Mouse (Mus musculus) embryonic facial prominence, embryonic 11.5 days (tissue): ENCODE results near the gene Dnajc5. TPM values are rescaled to one million over a fixed set of nuclear protein-coding genes. Genes with fewer than 3 reads are reported as not detected.

ENCODE experiments used
- ATAC-seq: fragments of 200-750 bp; cut with Nextera tagmentation; replicated peaks from 2 replicates; pipeline ENCODE4 v1.8.0; 2017; ENCODE audit warnings: low read depth; ENCODE audit not compliant: insufficient number of reproducible peaks, low FRiP score, low TSS enrichment
- DNase-seq: peaks from one replicate; pipeline ENCODE4 v3.0.0-alpha.2; 2015; ENCODE audit warnings: low spot score
- H3K27ac ChIP-seq: fragments of 300-500 bp; sonication (generic); replicated peaks from 2 replicates; pipeline ENCODE4 v1.5.1; 2014; ENCODE audit warnings: mild to moderate bottlenecking, low read depth, low read length, control low read depth
- H3K27me3 ChIP-seq: fragments of 300-500 bp; sonication (generic); 2 replicates; pipeline ENCODE4 v1.6.1; 2014; ENCODE audit warnings: mild to moderate bottlenecking, low read length, moderate library complexity, mixed read lengths; ENCODE audit not compliant: control insufficient read depth, insufficient read depth
- H3K36me3 ChIP-seq: fragments of 300-500 bp; sonication (generic); replicated peaks from 2 replicates; pipeline ENCODE4 v1.6.1; 2014; ENCODE audit warnings: low read depth, mild to moderate bottlenecking, low read length, moderate library complexity, mixed read lengths; ENCODE audit not compliant: control insufficient read depth, insufficient read depth
- H3K4me1 ChIP-seq: fragments of 300-500 bp; sonication (generic); 2 replicates; pipeline ENCODE4 v1.6.1; 2014; ENCODE audit warnings: low read length, mixed read lengths; ENCODE audit not compliant: control insufficient read depth, insufficient read depth
- H3K4me2 ChIP-seq: fragments of 300-500 bp; sonication (generic); 2 replicates; pipeline ENCODE4 v1.6.1; 2014; ENCODE audit warnings: low read depth, mild to moderate bottlenecking, control low read depth, low read length, moderate library complexity
- H3K4me3 ChIP-seq: fragments of 300-500 bp; sonication (generic); 2 replicates; pipeline ENCODE4 v1.5.1; 2014; ENCODE audit warnings: low read depth, low read length, control low read depth
- H3K9ac ChIP-seq: fragments of 300-500 bp; sonication (generic); replicated peaks from 2 replicates; pipeline ENCODE4 v1.6.1; 2014; ENCODE audit warnings: mild to moderate bottlenecking, control low read depth, low read length
- H3K9me3 ChIP-seq: fragments of 300-500 bp; sonication (generic); replicated peaks from 2 replicates; pipeline ENCODE4 v1.6.1; 2016; ENCODE audit warnings: mild to moderate bottlenecking, low read length, inconsistent platforms, mixed read lengths; ENCODE audit not compliant: control insufficient read depth
- WGBS: fragments of 180-500 bp; shearing (Covaris S2); extraction: QIAGEN DNeasy Blood & Tissue Kit; methylation state at CpG from one replicate; pipeline ENCODE4 v1.1.7; 2014; 5-methylcytosine and 5-hydroxymethylcytosine counted together
- polyA plus RNA-seq: library from polyadenylated mRNA; unstranded; fragments of >200 nt; fragmentation: Nextera tagmentation; extraction: Ambion mirVana; gene quantifications from 2 replicates; pipeline ENCODE4 v1.2.1, GENCODE M21; 2014

Gene Dnajc5
- polyA plus RNA-seq, 1 experiment from 2014 or later, result 79.1 TPM

DNA sequence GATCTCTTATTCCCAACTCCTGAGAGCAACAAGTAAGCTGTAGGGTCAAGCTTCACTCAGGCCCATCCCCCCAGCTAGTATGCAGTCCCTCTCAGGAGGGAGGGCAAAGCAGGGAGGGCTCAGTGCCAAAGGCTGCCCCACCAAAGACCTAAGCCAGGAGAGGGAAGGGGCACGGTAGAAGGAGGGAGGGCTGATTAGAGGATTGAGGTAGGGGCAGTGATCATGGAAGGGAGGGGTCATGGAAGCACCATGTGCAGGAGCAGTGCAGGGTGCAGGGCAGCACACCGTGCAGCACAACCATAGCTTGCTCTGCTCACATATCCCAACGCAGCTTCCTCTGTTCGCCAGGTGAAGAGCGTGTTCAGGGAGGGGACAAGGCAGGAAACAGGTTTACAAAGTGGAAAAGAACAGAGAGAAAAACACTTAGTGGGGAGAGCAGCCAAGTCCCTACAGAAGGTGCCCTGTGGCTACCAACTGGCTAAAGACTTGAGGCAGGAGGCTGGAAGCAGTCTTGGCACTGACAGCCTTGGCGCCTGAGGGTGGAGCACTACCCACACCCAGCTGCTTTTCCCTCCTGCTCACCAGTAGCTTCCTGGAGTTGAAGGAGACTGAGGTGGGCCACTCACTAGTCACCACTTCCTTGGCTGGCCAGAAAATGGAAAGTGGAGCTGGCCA is 50.8 kb downstream of the Dnajc5 start:
- WGBS, result 67% methylated on average over 6 of the region's 6 CpGs
- Histone ChIP-seq H3K4me1 (no peaks in the 10 kb centered on the region), H3K4me3 (no peak overlapping the region), H3K36me3 (no peaks in the 10 kb centered on the region; the same call in 1 of the 2 replicates), H3K9me3 (no peaks in the 10 kb centered on the region), H3K27ac (no peak overlapping the region), H3K4me2 (no peak overlapping the region), H3K9ac (no peak overlapping the region), H3K27me3 (no peaks in the 10 kb centered on the region)
- no peak for ATAC-seq
- DNase-seq, result no peak

DNA sequence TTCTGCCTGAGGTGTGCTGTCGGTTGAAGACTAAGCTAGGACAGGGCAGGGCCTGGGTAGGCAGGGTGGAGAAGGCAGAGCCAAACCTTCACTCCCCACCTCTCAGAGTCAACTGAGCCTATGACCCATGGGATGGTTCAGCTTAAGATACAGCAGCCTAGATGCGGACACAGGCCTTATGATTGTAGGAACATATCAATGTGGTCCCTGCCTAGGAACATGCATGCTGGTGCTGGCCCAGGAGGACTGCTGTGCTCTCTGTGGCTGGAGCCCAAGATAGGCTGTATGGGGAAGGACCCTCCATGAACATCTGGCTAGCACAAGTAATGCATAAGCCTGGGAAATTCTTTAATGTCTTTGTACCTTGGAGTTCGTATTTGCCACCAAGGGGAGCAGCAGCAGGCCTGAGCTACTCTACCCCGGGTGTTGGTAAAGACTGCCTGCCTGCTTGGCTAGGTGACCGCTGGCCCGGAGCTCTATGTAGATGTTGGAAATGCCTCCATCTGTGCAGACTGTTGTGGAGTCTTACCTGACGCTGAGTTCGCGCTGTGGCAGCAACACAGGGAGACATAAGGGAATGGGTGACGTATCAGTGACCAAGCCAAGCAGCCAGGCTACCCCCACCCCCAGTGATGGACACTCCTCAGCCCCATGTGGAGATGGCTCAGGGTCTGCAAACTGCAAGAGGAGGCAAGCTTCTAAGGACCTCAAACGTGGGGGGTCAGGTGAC is 51.8 kb downstream of the Dnajc5 start:
- H3K9ac ChIP-seq, result no peak overlapping the region
- H3K36me3 ChIP-seq, result no peaks in the 10 kb centered on the region; the same call in 1 of the 2 replicates
- H3K27me3 ChIP-seq, result no peaks in the 10 kb centered on the region
- no peak for ATAC-seq
- no peak for DNase-seq
- H3K4me2 ChIP-seq, result no peak overlapping the region
- H3K27ac ChIP-seq, result no peak overlapping the region
- H3K4me3 ChIP-seq, result no peak overlapping the region
- H3K4me1 ChIP-seq, result no peaks in the 10 kb centered on the region
- 89% methylated on average over 11 of the region's 11 CpGs for WGBS
- no peaks in the 10 kb centered on the region for H3K9me3 ChIP-seq

DNA sequence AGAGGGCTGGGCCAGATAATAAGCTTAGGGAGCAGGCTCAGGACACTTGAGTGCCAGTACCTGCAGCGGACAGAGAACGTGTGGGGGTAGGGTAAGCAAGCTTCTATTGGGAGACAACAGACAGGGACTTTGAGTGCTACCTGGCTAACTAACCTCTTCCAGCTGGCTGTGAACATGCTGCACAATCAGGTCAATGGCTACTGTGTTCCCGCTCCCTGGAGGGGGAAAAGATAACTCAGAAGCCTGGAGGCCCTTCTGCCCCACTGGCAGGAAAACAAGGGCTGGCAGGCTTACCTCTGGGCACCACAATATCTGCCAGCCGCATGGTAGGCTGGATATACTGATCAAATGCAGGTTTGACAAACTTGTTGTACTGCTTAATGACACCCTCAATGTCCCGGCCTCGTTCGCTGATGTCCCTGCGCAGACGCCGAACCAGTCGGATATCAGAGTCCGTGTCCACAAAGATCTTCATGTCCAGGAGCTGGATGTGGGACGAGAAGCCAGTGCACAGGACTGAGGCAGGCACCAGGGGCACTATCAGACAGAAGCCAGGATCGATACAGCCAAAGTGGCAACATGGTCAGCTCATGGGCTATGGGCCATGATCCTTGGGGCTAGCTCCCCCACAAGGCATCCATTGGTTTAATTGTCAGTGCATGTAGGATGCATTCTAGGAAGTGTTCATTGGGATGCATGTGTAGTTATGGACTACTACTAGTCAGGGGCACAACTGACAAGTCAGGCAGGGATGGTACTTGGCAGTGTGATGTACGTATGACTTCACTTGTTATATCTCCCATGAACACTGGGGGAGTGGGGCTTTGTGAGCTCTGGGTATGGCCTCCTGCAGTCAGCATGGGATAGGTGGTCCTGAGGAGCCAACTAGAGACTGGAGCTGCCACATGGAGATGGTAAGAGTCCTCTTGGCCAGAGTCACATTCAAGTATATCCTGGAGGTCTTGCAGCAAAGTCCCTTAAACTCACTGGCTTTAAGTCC is 52.9 kb downstream of the Dnajc5 start:
- no peak for DNase-seq
- Histone ChIP-seq H3K4me1 (no peaks in the 10 kb centered on the region), H3K27ac (no peak overlapping the region), H3K9me3 (no peaks in the 10 kb centered on the region), H3K9ac (no peak overlapping the region), H3K4me3 (no peak overlapping the region), H3K4me2 (no peak overlapping the region), H3K27me3 (no peaks in the 10 kb centered on the region), H3K36me3 (no peaks in the 10 kb centered on the region; the same call in 1 of the 2 replicates)
- 92% methylated on average over 15 of the region's 15 CpGs for WGBS
- ATAC-seq, result no peak

DNA sequence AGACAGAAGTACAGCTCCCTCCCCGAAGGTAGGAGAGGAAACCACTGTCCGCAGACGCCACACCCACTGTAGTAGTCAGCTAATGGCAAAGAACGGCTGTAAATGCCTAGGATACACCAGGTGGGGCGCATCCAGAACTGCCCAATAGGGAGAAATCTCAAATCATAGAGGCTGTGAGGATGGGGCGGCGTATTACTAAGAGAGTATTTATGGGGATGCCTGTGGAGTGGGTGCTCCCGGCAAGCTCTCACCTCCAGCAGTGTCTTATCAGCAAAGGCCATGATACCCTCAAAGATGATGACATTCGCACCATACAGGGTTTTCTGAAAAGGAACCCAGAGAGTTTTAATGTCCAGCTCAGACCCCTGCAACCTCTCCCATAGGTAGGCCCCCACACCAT is 53.7 kb downstream of the Dnajc5 start:
- Histone ChIP-seq H3K4me1 (no peaks in the 10 kb centered on the region), H3K27ac (no peak overlapping the region), H3K9me3 (no peaks in the 10 kb centered on the region), H3K9ac (no peak overlapping the region), H3K27me3 (no peaks in the 10 kb centered on the region), H3K36me3 (no peaks in the 10 kb centered on the region; the same call in 1 of the 2 replicates), H3K4me3 (no peak overlapping the region), H3K4me2 (no peak overlapping the region)
- WGBS, result 87% methylated on average over 9 of the region's 9 CpGs
- ATAC-seq, result no peak
- DNase-seq, result no peak

DNA sequence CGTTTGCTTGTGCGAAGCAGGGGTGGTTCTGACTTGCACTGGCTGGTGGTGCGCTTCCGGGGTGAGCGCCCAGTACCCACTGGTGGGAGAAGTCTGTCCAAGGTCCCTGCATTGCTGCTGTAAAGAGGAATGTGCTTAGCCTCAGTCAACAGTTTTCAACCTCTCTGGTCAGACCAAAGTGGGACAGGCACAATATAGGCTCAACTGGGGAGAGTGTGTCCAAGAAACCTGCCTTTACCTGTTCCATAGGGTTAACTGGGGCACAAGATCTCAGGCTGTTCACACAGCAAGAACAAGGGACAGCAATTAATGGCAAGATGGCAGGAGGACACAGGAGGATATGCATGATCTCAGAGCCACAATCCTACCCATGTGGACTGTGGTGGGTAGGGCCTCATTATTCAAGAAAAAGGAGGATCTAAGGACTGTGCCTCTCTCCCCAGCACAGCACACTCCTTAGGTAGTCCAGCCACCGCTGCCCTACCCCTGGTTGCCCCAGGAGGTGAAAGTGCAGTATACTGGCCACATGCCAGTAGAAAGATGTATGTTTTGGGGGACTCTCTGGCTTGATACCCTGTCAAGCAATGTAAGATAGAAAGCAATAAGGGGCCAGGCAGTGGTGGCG is 54.7 kb downstream of the Dnajc5 start:
- H3K36me3 ChIP-seq, result no peaks in the 10 kb centered on the region; the same call in 1 of the 2 replicates
- DNase-seq, result no peak

DNA sequence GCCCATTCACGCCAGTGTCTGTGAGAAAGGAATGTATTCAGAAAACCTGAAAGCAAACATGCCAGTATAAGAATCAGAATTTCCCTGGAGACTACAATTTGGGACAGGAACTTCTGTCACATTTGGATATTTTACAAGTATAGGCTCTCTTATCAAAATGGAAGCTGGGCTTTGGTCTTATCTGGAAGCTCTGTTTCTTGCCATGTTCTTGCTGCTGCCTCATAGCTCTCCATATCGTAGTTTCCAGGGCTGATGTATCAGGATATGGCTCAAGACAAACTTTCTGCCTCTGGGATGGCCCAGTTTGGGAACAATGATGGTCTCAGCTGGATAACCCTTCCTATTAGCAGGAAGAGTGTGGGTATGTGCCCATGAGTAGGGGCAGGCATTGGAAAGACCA is 56.3 kb downstream of the Dnajc5 start:
- H3K4me1 ChIP-seq, result no peaks in the 10 kb centered on the region
- H3K27me3 ChIP-seq, result no peaks in the 10 kb centered on the region
- H3K27ac ChIP-seq, result no peak overlapping the region
- no peaks in the 10 kb centered on the region; the same call in 1 of the 2 replicates for H3K36me3 ChIP-seq
- DNase-seq (no peak), ATAC-seq (no peak)
- no peak overlapping the region for H3K4me2 ChIP-seq
- 92% methylated on average over 2 of the region's 2 CpGs for WGBS
- H3K9me3 ChIP-seq, result no peaks in the 10 kb centered on the region
- H3K9ac ChIP-seq, result no peak overlapping the region
- no peak overlapping the region for H3K4me3 ChIP-seq

More for the DNA sequence above, 54.7 kb downstream of the Dnajc5 start:
- Histone ChIP-seq H3K27ac (no peak overlapping the region), H3K4me1 (no peaks in the 10 kb centered on the region), H3K4me2 (no peak overlapping the region), H3K9me3 (no peaks in the 10 kb centered on the region), H3K9ac (no peak overlapping the region), H3K27me3 (no peaks in the 10 kb centered on the region), H3K4me3 (no peak overlapping the region)
- ATAC-seq, result no peak
- 93% methylated on average over 7 of the region's 7 CpGs for WGBS

DNA sequence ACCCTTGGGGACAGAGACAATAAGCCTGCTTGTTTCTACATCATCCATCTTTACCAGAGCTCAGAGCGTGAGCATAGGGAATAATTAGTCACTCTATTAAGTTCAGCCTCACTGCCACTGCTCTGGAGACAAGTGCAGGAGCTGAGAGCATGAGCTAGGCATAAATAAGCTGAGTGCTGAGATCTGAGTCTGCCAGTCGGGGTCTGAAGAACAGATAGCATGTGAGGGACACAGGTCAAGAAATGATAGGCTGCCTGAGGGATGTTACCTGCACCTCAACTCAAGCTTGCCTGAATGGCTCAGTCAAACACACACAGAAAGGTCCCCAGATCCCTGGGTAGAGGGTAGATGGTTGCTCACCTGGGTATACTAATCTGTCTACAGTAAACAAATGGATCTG is 56.8 kb downstream of the Dnajc5 start:
- ATAC-seq, result no peak
- Histone ChIP-seq H3K9ac (no peak overlapping the region), H3K4me3 (no peak overlapping the region), H3K4me1 (no peaks in the 10 kb centered on the region), H3K27me3 (no peaks in the 10 kb centered on the region), H3K27ac (no peak overlapping the region), H3K4me2 (no peak overlapping the region), H3K36me3 (no peaks in the 10 kb centered on the region; the same call in 1 of the 2 replicates), H3K9me3 (no peaks in the 10 kb centered on the region)
- no peak for DNase-seq
- WGBS, result 70% methylated on average over 2 of the region's 2 CpGs
